Mouse (Mus musculus) frontal cortex, postnatal 25 days (tissue): Measurements from ENCODE around the gene Krt35.

Source experiments
- DNase-seq, 2 experiments: peaks; one replicate each; pipeline ENCODE4 v3.0.0; 2022; ENCODE audit warnings: low spot score in 2 of 2

Krt35 gene

DNA sequence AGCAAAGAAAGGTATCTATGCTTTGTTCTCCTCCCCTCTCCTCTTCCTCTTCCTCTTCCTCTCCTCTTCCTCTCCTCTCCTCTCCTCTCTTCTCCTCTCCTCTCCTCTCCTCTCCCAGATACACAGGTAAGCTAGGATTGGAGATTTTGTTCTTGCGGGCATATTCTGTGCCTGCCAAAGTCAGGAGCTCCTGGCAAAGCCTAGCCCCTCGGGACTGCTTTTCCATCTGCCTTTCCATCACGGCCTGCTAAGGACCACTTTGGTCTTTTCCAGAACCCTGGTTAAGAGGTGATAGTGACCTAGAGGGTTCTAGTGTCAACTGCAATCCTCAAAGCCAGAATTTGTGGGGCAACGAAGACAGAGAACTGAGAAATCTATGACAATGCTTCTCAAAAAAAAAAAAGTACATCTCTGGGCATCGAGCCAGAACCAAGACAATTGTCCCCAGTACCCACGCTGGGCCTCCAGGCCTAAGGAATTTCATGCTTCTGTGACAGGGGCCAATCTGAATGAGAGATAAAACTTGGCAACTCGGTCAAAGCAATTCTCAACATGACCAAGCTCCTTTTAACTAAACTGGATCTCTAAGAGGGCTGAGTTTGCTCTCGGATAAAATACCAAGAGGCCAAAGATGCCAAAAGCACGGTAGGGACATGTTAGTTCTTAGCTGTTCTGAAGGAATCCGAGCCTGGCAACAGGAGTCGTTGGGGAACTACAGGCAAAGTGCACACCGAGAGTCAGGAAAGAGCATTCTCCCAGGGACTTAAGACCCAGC lies 29.6 kb downstream of the Krt35 start:
- no peak for DNase-seq

DNA sequence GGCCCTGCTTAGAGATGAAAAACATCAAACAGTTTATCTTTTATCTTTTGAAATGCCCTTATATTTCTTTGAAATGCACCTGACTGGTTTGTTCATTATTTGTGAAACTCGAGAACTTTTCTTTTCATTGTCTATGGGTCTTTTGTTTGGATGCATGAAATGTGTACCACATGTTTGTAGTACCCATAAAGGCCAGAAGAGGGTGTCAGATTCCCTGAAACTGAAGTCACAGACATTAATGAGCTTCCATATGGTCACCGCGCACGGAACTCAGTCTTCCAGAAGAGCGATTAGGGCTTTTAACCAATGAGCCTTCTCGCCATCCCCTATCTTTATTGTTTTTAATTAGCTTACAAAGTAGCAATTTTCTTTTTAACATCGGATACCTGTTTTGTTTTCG lies 37.2 kb downstream of the Krt35 start:
- DNase-seq, result no peak

GRCm38 (mm10) chr11:100055686-100056655 lies 40.1 kb downstream of the Krt35 start:
- no peak for DNase-seq

GRCm38 (mm10) chr11:100050451-100050850 lies 45.6 kb downstream of the Krt35 start, which contains the start of gene Krt31:
Krt31 (minus strand) TSS chr11:100050551.
- no peak for DNase-seq

GRCm38 (mm10) chr11:100047193-100047592 lies 48.8 kb downstream of the Krt35 start:
- DNase-seq, result no peak

- no peak for DNase-seq
These were observed 49.7 kb downstream of the Krt35 start for GRCm38 (mm10) chr11:100046303-100046866.
